Mouse (Mus musculus) layer of hippocampus, postnatal 14 days (tissue): ENCODE measurements around the gene Gm49387. TPM values are rescaled to one million over a fixed set of nuclear protein-coding genes. Genes with fewer than 3 reads are reported as not detected.
A peak's percentile ranks its signal among the peaks of the same experiment; 100 is the strongest.

ENCODE experiments used
- DNase-seq, 2 experiments: peaks; one replicate each; pipeline ENCODE4 v3.0.0; 2021 to 2022; ENCODE audit warnings: low spot score in 2 of 2, mixed read lengths in 1 of 2
- total RNA-seq, 2 experiments: library from RNA; stranded (reverse); gene quantifications; 2 replicates each; pipeline ENCODE4 v1.2.3; 2021

Gm49387 gene
- total RNA-seq, 2 experiments from 2014 or later: not detected

GRCm38 (mm10) chr14:31576846-31577697 is 63.6 kb downstream of the Gm49387 start:
- no peak for DNase-seq

GRCm38 (mm10) chr14:31575866-31576265 is 64.8 kb downstream of the Gm49387 start:
- no peak for DNase-seq

DNA sequence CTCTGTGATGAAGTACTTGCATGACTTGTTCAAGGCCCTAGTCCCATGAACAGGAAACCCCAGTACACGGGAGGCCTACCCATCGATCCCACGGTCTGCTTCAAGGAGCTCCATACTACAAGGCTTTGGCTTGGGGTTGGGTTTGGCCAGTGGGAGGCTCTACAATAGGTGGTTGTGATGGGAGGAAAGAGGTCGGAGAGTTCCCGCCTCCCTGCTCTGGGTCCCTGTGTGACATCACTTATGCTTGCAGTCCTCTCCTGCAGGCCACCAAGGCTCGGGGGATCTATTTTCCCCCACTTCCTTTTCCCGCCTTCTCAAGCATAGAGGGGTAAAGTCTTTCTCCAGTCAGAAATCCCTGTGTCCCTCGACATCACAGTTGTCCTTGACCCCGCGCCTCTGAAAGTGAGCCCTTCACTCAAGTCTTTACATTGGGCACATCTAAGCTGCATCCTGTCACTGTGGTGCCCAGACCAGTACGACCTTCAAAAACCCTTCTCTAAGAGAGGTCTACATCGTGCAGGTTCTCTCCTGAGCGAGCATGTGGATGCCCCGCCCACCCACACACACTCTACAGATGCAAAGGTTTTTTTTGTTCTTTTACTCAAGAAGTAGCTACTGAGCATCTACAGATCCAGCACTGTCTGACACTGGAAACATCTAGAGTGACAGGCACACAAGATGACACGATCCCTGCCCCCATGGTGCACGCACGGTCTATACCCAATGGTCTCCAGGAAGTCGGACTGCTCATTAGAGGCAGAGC is 65.6 kb downstream of the Gm49387 start:
- DNase-seq: no peak

- peak in 1 of 2 experiments; percentile 77 for DNase-seq
Measured at GRCm38 (mm10) chr14:31572561-31573175, 68.0 kb downstream of the Gm49387 start.

DNA sequence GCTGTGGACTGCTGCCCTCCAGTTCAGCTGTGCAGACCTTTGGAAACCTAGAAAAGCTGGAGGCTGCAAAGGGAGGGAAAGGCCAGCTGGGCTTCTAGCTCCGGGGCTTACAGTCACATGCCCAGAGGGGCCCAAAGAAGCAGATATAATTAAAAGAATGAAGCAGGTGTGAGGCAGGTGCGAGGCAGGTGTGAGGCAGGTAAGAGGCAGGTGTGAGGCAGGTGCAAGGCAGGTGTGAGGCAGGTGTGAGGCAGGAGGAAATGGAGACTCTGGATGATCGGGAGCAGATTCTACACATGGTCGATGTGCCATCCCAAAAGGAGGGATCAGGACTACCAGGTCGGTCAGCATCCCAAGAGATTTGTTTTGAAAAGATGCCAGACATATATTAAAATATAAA is 69.3 kb downstream of the Gm49387 start:
- DNase-seq: no peak

GRCm38 (mm10) chr14:31570131-31570951 is 70.3 kb downstream of the Gm49387 start:
- DNase-seq: no peak

DNA sequence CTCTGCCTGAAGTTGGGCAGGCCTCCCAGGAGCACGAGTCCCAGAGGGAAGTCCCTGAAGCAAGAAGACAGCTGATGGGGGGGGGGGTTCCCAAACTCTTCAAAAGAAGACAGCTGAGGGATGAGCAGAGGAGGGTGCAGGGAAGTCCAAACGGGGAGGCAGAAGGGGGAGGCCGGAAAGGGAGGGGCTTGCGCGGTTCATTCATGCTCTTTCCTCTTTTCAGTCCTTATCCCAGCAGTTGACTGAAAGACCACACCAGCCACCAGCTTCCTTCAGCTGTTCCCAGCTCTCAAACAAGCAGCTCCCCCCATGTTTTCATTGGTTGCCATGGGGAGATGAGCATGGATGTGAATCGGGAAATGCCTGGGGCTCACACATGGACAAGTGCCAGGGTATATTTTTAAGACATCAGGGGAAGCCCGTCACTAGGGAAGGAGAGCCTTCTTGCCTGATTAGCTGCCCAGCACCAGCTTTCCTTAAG is 71.5 kb downstream of the Gm49387 start:
- no peak for DNase-seq

DNA sequence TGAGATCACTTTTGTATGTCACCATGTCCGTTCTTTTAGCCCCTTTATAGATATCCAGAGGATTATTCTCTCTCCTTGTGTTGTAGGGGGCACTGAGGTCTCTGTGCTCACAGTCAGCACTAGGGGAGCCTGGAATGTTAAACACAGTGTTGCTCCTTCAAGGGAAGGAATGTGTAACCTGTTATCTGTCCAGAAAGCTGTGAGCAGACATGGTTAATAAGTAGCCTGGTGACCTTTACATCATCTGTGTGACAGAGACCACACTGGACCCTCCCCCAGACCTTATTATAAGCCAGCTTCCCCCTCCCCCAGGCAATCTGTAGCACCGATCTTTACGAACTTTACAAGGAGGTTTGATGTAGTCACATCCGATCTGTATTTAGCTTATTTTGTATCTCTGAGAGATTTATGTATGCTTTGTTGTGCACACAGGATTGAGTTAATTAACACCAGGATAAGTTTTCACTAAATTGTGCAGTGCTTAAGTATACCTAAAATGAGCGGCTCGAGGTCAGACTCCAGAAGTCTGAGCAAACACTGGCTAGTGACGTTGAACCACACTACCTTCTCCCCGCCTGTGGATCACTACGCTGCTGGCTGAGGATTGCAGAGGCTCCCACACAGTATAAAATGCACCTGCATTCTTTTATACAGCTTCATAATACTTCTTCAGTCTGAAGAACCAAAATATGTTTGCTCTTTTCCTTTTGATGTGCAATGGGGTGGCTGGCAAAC is 75.0 kb downstream of the Gm49387 start:
- DNase-seq: no peak

DNA sequence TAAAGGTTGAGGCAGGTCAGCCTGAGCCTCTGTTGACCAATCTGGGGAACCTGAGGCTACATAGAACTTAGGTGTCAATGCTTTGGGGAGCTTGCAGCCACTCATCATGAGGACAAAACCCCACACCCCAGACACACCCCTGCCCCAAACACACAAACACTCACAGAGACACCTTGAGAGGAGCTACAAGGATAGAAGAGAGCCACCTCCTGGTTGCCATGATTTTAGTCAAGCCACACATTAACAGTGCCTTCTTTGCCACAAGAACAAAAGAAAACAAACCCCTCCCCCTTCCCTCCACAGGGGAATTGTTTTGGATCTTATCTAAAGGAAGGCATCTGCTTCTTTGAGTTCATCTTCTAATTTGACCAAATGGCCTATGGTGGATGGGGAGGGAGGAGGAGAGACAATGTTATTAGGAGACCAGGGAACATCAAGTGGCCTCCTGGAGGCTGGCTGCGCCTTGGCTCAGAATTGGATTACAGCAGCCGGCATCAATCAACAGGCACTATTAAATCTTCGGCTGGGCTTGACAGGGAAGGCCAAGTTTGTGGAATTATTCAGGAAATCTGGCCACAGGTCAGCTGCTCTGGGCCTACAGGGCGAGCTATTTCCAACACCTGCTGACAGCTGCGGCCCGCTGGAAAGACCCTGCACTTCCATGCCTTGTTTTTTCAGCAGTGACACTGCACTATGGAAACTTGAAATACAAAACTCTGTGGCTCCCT is 76.1 kb downstream of the Gm49387 start:
- DNase-seq: no peak

- DNase-seq: no peak
Measured at GRCm38 (mm10) chr14:31560886-31561285, 79.8 kb downstream of the Gm49387 start.

GRCm38 (mm10) chr14:31559216-31559615 is 81.5 kb downstream of the Gm49387 start:
- no peak for DNase-seq

- DNase-seq: no peak
Measured at GRCm38 (mm10) chr14:31557784-31558183, 82.9 kb downstream of the Gm49387 start.

DNA sequence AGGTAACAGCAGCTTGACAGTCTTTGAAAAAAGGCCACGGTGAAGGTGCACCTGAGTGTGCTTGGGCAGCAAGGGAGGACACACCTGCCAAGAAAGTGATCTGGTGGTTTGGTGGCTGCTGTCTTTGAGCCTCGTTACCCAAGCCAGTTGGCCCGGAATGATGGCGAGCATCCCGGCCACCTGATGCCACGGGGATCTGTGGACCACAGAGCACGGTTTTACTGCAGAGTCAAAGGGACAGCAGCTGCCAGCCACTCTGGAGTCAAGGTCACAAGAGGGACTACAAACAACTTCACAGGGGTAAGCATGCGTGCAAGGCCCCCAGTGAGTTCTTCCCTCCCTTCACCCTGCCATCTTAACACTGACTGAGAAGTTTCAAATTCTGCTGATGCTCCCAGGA is 83.4 kb downstream of the Gm49387 start:
- DNase-seq: no peak

DNA sequence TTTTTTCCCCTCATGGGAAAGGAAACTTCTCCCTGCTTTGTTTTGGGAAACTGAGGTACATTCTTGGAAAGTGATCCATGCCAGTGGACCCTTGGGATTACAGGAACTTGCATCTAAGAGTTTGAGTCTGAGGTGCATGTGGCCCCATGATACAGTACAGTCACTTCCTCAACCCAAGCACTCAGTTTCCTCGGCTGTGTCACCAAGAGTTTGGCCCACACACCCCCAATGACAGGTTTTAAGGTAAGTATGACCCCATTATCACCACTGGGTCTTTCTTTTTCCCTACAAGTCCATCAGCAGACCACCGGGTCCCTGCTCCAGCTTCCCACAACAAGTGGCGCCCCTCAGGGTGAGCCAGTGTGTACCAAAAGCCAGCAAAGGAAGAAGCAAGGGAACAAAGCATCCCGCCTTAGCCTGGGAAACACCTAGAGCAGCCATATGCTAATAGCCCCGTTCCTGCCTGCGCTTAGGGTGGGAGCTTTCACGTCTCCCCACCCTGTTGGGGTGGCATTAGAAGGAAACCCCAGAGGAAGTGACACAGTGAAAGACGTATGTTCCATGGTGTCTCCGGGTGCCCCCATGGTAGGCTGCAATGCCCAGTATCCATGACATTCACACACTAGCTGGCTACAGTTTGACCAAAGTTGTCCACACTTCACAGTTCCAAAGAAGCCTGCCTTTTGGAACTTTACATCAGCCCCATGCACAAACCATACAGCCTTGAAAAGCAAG is 84.0 kb downstream of the Gm49387 start:
- DNase-seq: no peak

DNA sequence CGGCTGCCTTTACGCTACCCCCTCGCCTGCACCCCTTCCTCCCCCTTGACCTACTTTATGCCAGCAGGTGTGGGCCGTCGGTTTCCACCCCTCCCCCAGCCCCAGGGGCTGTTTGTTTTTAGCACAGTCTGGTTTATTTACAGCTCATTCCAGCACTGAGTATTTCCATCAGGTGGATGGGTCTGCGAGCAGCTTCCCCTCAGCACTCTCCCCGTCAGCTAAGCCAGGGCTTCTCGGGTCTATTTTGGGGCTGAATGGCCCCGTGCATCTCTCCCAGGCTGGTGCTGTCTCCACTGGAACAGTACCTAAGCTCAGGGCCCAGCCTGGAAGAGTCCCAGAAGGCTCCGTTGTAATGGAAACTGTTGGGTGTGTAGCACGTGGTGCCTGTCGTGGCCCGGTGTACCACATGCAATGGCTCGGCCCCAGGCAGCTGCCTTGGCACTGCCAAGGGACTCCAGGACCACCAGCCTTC is 84.7 kb downstream of the Gm49387 start:
- DNase-seq: no peak

GRCm38 (mm10) chr14:31555021-31555420 is 85.7 kb downstream of the Gm49387 start:
- no peak for DNase-seq

- no peak for DNase-seq
Measured at GRCm38 (mm10) chr14:31543885-31544442, 96.7 kb downstream of the Gm49387 start.

DNA sequence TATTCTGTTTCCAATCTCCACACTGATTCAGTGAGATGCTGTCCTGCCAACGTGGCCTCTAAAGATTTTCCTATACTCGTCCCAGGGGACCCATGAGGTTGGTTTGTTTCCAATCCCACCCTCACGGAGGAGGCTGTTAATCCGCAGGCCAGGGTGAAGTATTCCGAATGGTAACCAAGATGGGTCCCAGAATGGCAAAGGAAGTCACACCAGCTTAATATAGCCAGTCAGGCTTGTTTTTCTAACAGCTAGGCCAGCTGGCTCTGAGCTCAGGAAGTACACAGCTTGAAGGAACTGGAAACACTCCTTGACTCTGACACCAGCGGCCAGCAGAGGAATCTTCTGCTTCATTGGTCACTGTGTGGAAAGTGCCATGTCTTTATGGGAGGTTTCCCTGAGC is 103.4 kb downstream of the Gm49387 start:
- peak in 1 of 2 experiments; percentile 21 for DNase-seq
